Mouse (Mus musculus): ENCODE measurements around the gene Smoc1.

DNA sequence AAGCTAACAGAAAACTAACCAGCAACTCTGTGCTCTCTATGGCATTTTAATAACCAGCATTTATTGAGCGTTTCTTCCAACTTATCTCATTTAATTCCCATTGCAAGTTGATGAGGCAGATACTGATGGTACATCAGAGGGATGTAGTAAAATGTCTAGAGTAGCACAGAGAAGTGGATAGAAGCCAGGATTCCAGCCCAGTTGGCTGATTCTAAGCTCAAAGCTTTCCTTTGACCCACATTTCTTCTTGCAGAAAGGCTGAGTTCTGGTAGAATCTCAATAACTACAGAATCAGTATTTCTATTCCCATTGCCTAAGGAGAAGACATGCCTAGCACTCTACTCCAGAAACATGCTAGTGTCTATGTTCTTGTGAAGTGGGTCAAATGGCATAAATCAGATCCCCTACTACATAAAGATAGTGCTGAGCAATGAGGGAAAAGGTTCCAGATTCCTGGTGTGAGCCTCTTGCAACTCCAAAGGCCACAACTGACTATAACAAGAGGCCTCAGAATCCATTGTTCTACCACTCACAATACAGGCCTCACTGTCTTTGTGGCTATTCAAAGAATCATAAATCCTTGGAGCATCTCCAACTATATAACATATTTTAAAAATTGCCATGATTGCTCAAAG lies 207.3 kb downstream of the Smoc1 start:
- TF ChIP-seq POLR2A (IDR thresholded peaks at IDR 0.05; ENCODE audit: insufficient read length, low read depth) = no peak
- TF ChIP-seq POLR2AphosphoS2 (IDR thresholded peaks at IDR 0.05; ENCODE audit: insufficient read length, low read depth) = no peak
- no peak for TF ChIP-seq USF1 (IDR thresholded peaks at IDR 0.05; ENCODE audit: low read depth)
- TF ChIP-seq MYOG (IDR thresholded peaks at IDR 0.05; ENCODE audit: control insufficient read depth in 1 of 3, insufficient read depth in 1 of 3, insufficient read length in 2 of 3, low read depth in 2 of 3) = no peak
- TF ChIP-seq E2F4 (IDR thresholded peaks at IDR 0.05; ENCODE audit: insufficient read depth) = no peak
